Mouse (Mus musculus): ENCODE results near the gene Gjb4.

GRCm38 (mm10) chr4:127377344-127377743 is 23.5 kb upstream of the Gjb4 start:
- TF ChIP-seq CTCF (IDR thresholded peaks at IDR 0.05), result peak; percentile 70
- TF ChIP-seq EP300 (IDR thresholded peaks at IDR 0.05), result no peak

Data from lung, postnatal 0 days (tissue).